Mouse (Mus musculus): ENCODE results near the gene Ttc8. TPM values are rescaled to one million over a fixed set of nuclear protein-coding genes. Genes with fewer than 3 reads are reported as not detected.

The Ttc8 gene
- polyA plus RNA-seq (2014; fragmentation: Illumina TruSeq; extraction: RNeasy Lipid Tissue Mini Kit (QIAGEN cat#74804); ENCODE audit: low replicate concordance): 4.6 TPM

DNA sequence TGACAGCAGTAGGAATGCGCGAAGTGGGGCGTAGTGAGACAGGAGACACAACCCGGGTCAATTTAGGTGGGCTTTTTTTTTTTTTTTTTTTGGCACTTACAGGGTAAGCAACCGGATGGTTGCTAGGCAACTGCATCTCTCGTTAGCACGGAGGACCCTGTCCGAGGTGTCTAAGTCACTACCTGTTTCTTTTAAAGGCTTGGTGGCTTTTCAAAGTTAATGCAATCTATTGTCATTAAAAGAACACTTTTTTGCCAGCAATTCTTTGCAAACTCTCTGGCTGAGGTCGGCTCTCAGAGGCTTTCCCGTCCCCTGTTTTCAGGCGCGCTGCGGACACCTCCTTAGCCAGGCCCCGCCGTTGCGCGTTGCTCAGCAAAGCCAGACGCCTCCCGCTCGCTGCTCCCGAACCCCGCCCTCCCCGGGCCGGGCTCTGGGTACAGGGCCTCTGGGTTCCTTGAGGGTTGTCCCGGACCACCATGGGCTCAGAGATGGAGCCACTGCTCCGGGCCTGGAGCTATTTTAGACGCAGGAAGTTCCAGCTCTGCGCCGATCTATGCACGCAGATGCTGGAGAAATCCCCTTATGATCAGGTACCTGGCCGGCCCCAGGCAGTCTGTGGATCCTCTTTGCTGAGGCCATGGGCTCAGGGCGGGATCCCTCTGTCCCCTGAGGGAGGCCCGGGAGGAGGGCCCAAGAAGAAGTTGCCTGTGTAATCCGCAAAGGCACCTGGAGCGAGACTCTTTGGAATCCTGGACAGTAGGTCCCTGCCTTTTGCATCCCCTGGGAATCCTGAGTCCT lies at the start of gene Ttc8:
Gene Ttc8 (plus strand): TSS at position 381 of the 798 bp plus-strand sequence.

GRCm38 (mm10) chr12:98900881-98901801 lies 19.2 kb upstream of the Ttc8 start, which contains the start of gene Eml5:
Gene Eml5, minus strand, starts transcription at chr12:98901484.

Other genes with a start within 250 kb of the Ttc8 start
- gene Ptpn21, start 183.2 kb upstream of the Ttc8 start, polyA plus RNA-seq (2014; fragmentation: Illumina TruSeq; extraction: RNeasy Lipid Tissue Mini Kit (QIAGEN cat#74804); ENCODE audit: low replicate concordance): 13.3 TPM
- 143 TPM for gene Zc3h14, start 173.6 kb upstream of the Ttc8 start, polyA plus RNA-seq (2014; fragmentation: Illumina TruSeq; extraction: RNeasy Lipid Tissue Mini Kit (QIAGEN cat#74804); ENCODE audit: low replicate concordance)
- 4.8 TPM for gene Eml5, start 19.1 kb upstream of the Ttc8 start, polyA plus RNA-seq (2014; fragmentation: Illumina TruSeq; extraction: RNeasy Lipid Tissue Mini Kit (QIAGEN cat#74804); ENCODE audit: low replicate concordance)

Data from small intestine, adult 10 weeks (tissue).